Mouse (Mus musculus): ENCODE results near the gene Wdr45b. TPM values are rescaled to one million over a fixed set of nuclear protein-coding genes. Genes with fewer than 3 reads are reported as not detected.

The Wdr45b gene
- polyA plus RNA-seq (2015; fragmentation: Nextera tagmentation; extraction: Ambion mirVana): 82.1 and 90.2 TPM in 2 replicates

DNA sequence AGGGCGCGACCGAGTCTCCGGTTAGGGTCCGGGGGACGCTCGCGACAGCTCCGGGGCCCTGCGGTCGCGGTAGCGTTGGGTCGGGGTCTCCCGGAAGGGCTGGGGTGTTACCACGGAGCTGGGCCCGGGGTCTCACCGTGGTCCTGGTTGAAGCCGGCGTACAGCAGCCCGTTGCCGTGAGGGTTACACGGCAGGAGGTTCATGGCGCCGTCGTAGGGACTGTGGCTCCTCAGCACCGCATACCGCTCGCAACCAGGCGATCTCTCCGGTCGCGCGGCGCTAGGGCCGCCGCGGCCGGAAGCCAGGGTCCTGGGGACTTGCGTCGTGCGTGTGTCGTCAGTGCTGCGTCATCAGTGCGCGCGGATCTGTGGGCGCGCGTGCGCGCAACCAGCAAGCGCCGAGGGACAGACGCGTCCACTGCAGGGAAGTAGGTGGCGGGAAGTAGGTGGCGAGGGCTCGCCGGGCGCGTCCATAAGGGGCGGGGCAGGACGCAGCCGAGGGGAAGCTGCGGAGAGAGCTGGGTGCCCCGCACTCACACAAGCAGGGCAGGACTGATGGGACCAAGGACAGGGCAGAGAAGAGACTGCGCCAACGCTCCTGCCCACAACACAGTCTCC is at the start of gene Wdr45b:
Wdr45b (minus strand) TSS at position 355 of the 617 bp plus-strand sequence.
- Histone ChIP-seq H3K4me2 (peak within 1 kb of the TSS; percentile 90), H3K9me3 (replicated peaks) (no peaks in the 10 kb centered on the region), H3K9ac (peak within 1 kb of the TSS; percentile 91), H3K27ac (peak within 1 kb of the TSS; percentile 75), H3K4me1 (peaks cover 26% of the 10 kb centered on the region), H3K36me3 (ENCODE audit: poor library complexity, severe bottlenecking) (peaks cover 13% of the 10 kb centered on the region; the same call in 1 of the 2 replicates), H3K27me3 (0 out of 2 replicates have a peak, but pooled peaks cover 2% of the 10 kb centered on the region), H3K4me3 (peak within 1 kb of the TSS; percentile 96)
- ATAC-seq: peak; percentile 97
- under 1% methylated on average over 69 of the region's 69 CpGs for WGBS

GRCm38 (mm10) chr11:121392405-121392804 is 38.2 kb upstream of the Wdr45b start:
- no peak overlapping the region for H3K4me2 ChIP-seq
- ATAC-seq: no peak
- 95% methylated on average over 3 of the region's 3 CpGs for WGBS

GRCm38 (mm10) chr11:121390793-121391192 is 36.5 kb upstream of the Wdr45b start:
- H3K4me2 ChIP-seq: no peak overlapping the region
- H3K27ac ChIP-seq: no peak overlapping the region
- H3K4me1 ChIP-seq: peaks cover 6% of the 10 kb centered on the region
- no peak overlapping the region for H3K9ac ChIP-seq
- no peak for ATAC-seq
- 70% methylated on average over 3 of the region's 3 CpGs for WGBS
- no peaks in the 10 kb centered on the region for H3K36me3 ChIP-seq (ENCODE audit: poor library complexity, severe bottlenecking)
- H3K27me3 ChIP-seq: peaks cover 15% of the 10 kb centered on the region
- no peak overlapping the region for H3K4me3 ChIP-seq
- H3K9me3 ChIP-seq (replicated peaks): no peaks in the 10 kb centered on the region

More at GRCm38 (mm10) chr11:121392405-121392804, 38.2 kb upstream of the Wdr45b start:
- Histone ChIP-seq H3K27ac (no peak overlapping the region), H3K9me3 (replicated peaks) (no peaks in the 10 kb centered on the region), H3K27me3 (peaks cover 6% of the 10 kb centered on the region; the same call in 1 of the 2 replicates), H3K4me3 (no peak overlapping the region), H3K9ac (no peak overlapping the region), H3K36me3 (ENCODE audit: poor library complexity, severe bottlenecking) (no peaks in the 10 kb centered on the region), H3K4me1 (peaks cover 2% of the 10 kb centered on the region)

- Histone ChIP-seq H3K27me3 (peaks cover 18% of the 10 kb centered on the region), H3K4me3 (peak overlapping the region; percentile 50), H3K36me3 (ENCODE audit: poor library complexity, severe bottlenecking) (no peaks in the 10 kb centered on the region), H3K9me3 (replicated peaks) (no peaks in the 10 kb centered on the region), H3K27ac (no peak overlapping the region), H3K4me1 (peaks cover 6% of the 10 kb centered on the region), H3K4me2 (peak overlapping the region; percentile 83), H3K9ac (no peak overlapping the region)
- 10% methylated on average over 6 of the region's 6 CpGs for WGBS
- ATAC-seq: no peak
Measured at GRCm38 (mm10) chr11:121388554-121388945, 34.3 kb upstream of the Wdr45b start.

- WGBS: 2% methylated on average over 61 of the region's 61 CpGs
- Histone ChIP-seq H3K27ac (no peak within 1 kb of the TSS), H3K4me1 (peaks cover 6% of the 10 kb centered on the region), H3K4me3 (peak within 1 kb of the TSS; percentile 50), H3K4me2 (peak within 1 kb of the TSS; percentile 83), H3K36me3 (ENCODE audit: poor library complexity, severe bottlenecking) (no peaks in the 10 kb centered on the region), H3K9me3 (replicated peaks) (no peaks in the 10 kb centered on the region), H3K27me3 (peaks cover 18% of the 10 kb centered on the region), H3K9ac (peak within 1 kb of the TSS; percentile 66)
- peak; percentile 99 for ATAC-seq
Measured at GRCm38 (mm10) chr11:121387750-121388553, 33.7 kb upstream of the Wdr45b start, which contains the start of gene Rab40b. Gene Rab40b (minus strand): TSS chr11:121388251.

DNA sequence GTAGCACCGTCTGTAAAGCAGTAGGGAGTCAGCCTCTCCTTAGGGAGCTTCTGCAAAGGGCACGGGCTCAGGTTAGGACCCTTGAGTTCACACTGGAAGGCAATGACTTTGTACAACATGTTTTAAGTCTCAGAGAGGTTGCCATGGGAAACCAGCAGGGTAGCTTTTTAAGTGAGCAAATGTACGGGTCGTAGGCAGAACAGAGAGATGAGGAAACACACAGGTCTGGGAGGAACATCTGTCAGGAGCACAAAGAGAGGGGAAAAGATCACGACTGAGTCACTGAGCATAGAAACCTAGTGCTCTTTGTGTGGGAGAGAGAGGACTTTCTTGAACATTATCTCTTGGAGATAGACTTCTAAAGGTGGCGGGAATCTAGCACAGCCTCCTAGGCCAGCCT is 26.0 kb upstream of the Wdr45b start:
- ATAC-seq: no peak
- 47% methylated on average over 6 of the region's 6 CpGs for WGBS
- Histone ChIP-seq H3K27ac (no peak overlapping the region), H3K27me3 (peaks cover 7% of the 10 kb centered on the region; the same call in 1 of the 2 replicates), H3K9ac (no peak overlapping the region), H3K4me3 (no peak overlapping the region), H3K4me2 (no peak overlapping the region), H3K36me3 (ENCODE audit: poor library complexity, severe bottlenecking) (no peaks in the 10 kb centered on the region), H3K9me3 (replicated peaks) (peaks cover 9% of the 10 kb centered on the region; the same call in 1 of the 2 replicates), H3K4me1 (no peaks in the 10 kb centered on the region)

DNA sequence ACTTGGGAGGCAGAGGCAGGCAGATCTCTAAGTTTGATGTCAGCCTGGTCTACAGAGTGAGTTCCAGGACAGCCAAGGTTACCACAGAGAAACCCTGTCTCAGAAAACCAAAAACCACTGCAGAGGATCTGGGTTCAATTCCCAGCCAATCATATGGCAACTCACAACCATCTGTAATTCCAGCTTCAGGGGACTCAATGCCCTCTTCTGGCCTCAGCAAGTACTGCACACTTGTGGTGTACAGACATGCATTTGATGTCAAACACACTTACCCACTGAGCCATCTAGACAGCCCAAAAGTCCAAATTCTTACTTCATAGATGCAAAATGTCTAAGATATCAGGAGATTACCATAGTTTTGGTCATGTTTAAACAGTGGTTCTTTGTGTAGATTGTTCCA is 24.4 kb upstream of the Wdr45b start:
- Histone ChIP-seq H3K9ac (no peak overlapping the region), H3K27ac (no peak overlapping the region), H3K9me3 (replicated peaks) (peaks cover 9% of the 10 kb centered on the region; the same call in 1 of the 2 replicates), H3K27me3 (peaks cover 5% of the 10 kb centered on the region; the same call in 1 of the 2 replicates), H3K4me3 (no peak overlapping the region), H3K36me3 (ENCODE audit: poor library complexity, severe bottlenecking) (no peaks in the 10 kb centered on the region), H3K4me1 (no peaks in the 10 kb centered on the region), H3K4me2 (no peak overlapping the region)
- ATAC-seq: no peak

DNA sequence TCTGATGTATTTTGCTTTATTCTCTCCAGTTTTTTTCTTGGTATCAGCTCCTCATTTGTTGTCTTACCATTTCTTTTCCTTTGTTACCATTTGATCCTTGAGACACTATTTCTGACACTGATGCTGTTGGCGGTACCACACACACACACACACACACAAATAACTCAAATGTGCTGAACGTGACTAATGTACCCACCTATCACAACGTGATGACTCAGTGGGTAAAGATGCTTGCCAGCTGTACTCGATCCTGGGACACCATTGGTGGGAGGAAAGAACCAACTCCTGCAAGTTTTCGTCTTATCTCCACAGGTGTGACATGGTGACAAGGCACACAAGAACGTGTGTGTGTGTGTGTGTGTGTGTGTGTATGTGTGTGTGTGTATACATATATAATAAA is 19.1 kb upstream of the Wdr45b start:
- 72% methylated on average over 6 of the region's 6 CpGs for WGBS
- Histone ChIP-seq H3K9me3 (replicated peaks) (peaks cover 1% of the 10 kb centered on the region; the same call in 1 of the 2 replicates), H3K4me2 (no peak overlapping the region)

GRCm38 (mm10) chr11:121370337-121370994 is 16.2 kb upstream of the Wdr45b start:
- Histone ChIP-seq H3K9me3 (replicated peaks) (no peaks in the 10 kb centered on the region), H3K27ac (no peak overlapping the region), H3K9ac (no peak overlapping the region), H3K4me1 (no peaks in the 10 kb centered on the region), H3K4me3 (no peak overlapping the region), H3K27me3 (0 out of 2 replicates have a peak, but pooled peaks cover 4% of the 10 kb centered on the region), H3K36me3 (ENCODE audit: poor library complexity, severe bottlenecking) (no peaks in the 10 kb centered on the region), H3K4me2 (no peak overlapping the region)
- 87% methylated on average over 6 of the region's 6 CpGs for WGBS
- no peak for ATAC-seq

More for the DNA sequence above, 19.1 kb upstream of the Wdr45b start:
- H3K27ac ChIP-seq: no peak overlapping the region
- H3K27me3 ChIP-seq: 0 out of 2 replicates have a peak, but pooled peaks cover 4% of the 10 kb centered on the region
- no peaks in the 10 kb centered on the region for H3K4me1 ChIP-seq
- no peaks in the 10 kb centered on the region for H3K36me3 ChIP-seq (ENCODE audit: poor library complexity, severe bottlenecking)
- no peak for ATAC-seq
- H3K9ac ChIP-seq: no peak overlapping the region
- no peak overlapping the region for H3K4me3 ChIP-seq

- Histone ChIP-seq H3K4me2 (no peak overlapping the region), H3K27ac (no peak overlapping the region), H3K27me3 (0 out of 2 replicates have a peak, but pooled peaks cover 4% of the 10 kb centered on the region), H3K9ac (no peak overlapping the region), H3K4me1 (no peaks in the 10 kb centered on the region), H3K4me3 (no peak overlapping the region), H3K9me3 (replicated peaks) (no peaks in the 10 kb centered on the region), H3K36me3 (ENCODE audit: poor library complexity, severe bottlenecking) (no peaks in the 10 kb centered on the region)
- ATAC-seq: no peak
- WGBS: 61% methylated on average over 6 of the region's 6 CpGs
Measured at GRCm38 (mm10) chr11:121369622-121370021, 15.4 kb upstream of the Wdr45b start.

GRCm38 (mm10) chr11:121368731-121369130 is 14.5 kb upstream of the Wdr45b start:
- Histone ChIP-seq H3K9me3 (replicated peaks) (no peaks in the 10 kb centered on the region), H3K4me3 (no peak overlapping the region), H3K4me1 (no peaks in the 10 kb centered on the region), H3K9ac (no peak overlapping the region), H3K27me3 (0 out of 2 replicates have a peak, but pooled peaks cover 4% of the 10 kb centered on the region), H3K27ac (no peak overlapping the region), H3K4me2 (no peak overlapping the region), H3K36me3 (ENCODE audit: poor library complexity, severe bottlenecking) (no peaks in the 10 kb centered on the region)
- 83% methylated on average over 1 of the region's 1 CpGs for WGBS
- no peak for ATAC-seq
